Mouse (Mus musculus): Measurements from ENCODE around the gene Cyp3a13.
"Not testable (repeated sequence)": the region's sequence is repeated elsewhere in the genome, so short reads cannot be mapped to it uniquely, and the experiment has no call there.

Cyp3a13 gene

GRCm38 (mm10) chr5:137921532-137921931, at the start of gene Cyp3a13:
Gene Cyp3a13 (minus strand): TSS chr5:137921619.
- in situ Hi-C loops (cut with MboI, MseI) = no loop called here

GRCm38 (mm10) chr5:137966492-137966891, 45.1 kb upstream of the Cyp3a13 start:
- in situ Hi-C loops (cut with MboI, MseI) = no loop called here

- in situ Hi-C loops (cut with MboI, MseI) = loop anchor here (5.0 kb wide), 1 partner anchor 76 kb away; no protein-coding TSS in a partner anchor
Observed at GRCm38 (mm10) chr5:137962945-137963344, 41.5 kb upstream of the Cyp3a13 start, which contains the start of gene Gjc3. Gene Gjc3 (minus strand): TSS chr5:137963098.

- in situ Hi-C loops (cut with MboI, MseI) = no loop called here
Observed at GRCm38 (mm10) chr5:137956404-137956803, 35.0 kb upstream of the Cyp3a13 start.

- in situ Hi-C loops (cut with MboI, MseI) = no loop called here
Observed at GRCm38 (mm10) chr5:137951218-137951617, 29.8 kb upstream of the Cyp3a13 start.

GRCm38 (mm10) chr5:137947303-137947702, 25.9 kb upstream of the Cyp3a13 start:
- in situ Hi-C loops (cut with MboI, MseI) = no loop called here

GRCm38 (mm10) chr5:137943133-137943532, 21.7 kb upstream of the Cyp3a13 start:
- in situ Hi-C loops (cut with MboI, MseI) = no loop called here

GRCm38 (mm10) chr5:137940948-137941347, 19.5 kb upstream of the Cyp3a13 start:
- in situ Hi-C loops (cut with MboI, MseI) = no loop called here

GRCm38 (mm10) chr5:137937238-137937637, 15.8 kb upstream of the Cyp3a13 start:
- in situ Hi-C loops (cut with MboI, MseI) = no loop called here

- in situ Hi-C loops (cut with MboI, MseI) = no loop called here
Observed at GRCm38 (mm10) chr5:137936486-137936885, 15.1 kb upstream of the Cyp3a13 start.

- in situ Hi-C loops (cut with MboI, MseI) = not testable (repeated sequence)
Observed at GRCm38 (mm10) chr5:137933934-137934333, 12.5 kb upstream of the Cyp3a13 start.

GRCm38 (mm10) chr5:137928439-137928838, 7.0 kb upstream of the Cyp3a13 start:
- in situ Hi-C loops (cut with MboI, MseI) = no loop called here

- in situ Hi-C loops (cut with MboI, MseI) = no loop called here
Observed at GRCm38 (mm10) chr5:137922171-137922570, 752 bp upstream of the Cyp3a13 start.

GRCm38 (mm10) chr5:137915550-137915949, 5.9 kb downstream of the Cyp3a13 start:
- in situ Hi-C loops (cut with MboI, MseI) = no loop called here

GRCm38 (mm10) chr5:137914508-137914907, 6.9 kb downstream of the Cyp3a13 start:
- in situ Hi-C loops (cut with MboI, MseI) = no loop called here

GRCm38 (mm10) chr5:137909564-137910262, 11.7 kb downstream of the Cyp3a13 start:
- in situ Hi-C loops (cut with MboI, MseI) = no loop called here

GRCm38 (mm10) chr5:137897812-137898211, 23.6 kb downstream of the Cyp3a13 start:
- in situ Hi-C loops (cut with MboI, MseI) = no loop called here

- in situ Hi-C loops (cut with MboI, MseI) = no loop called here
Observed at GRCm38 (mm10) chr5:137892954-137893353, 28.5 kb downstream of the Cyp3a13 start.

GRCm38 (mm10) chr5:137887666-137888065, 33.8 kb downstream of the Cyp3a13 start:
- in situ Hi-C loops (cut with MboI, MseI) = loop anchor here (5.0 kb wide), 1 partner anchor 75 kb away; the partner anchor contains the start of gene Gjc3

- in situ Hi-C loops (cut with MboI, MseI) = loop anchor here (5.0 kb wide), 1 partner anchor 76 kb away; the partner anchor contains the start of gene Gjc3
Observed at GRCm38 (mm10) chr5:137885894-137886293, 35.5 kb downstream of the Cyp3a13 start.

GRCm38 (mm10) chr5:137883345-137883744, 38.1 kb downstream of the Cyp3a13 start:
- in situ Hi-C loops (cut with MboI, MseI) = no loop called here

GRCm38 (mm10) chr5:137882922-137883321, 38.5 kb downstream of the Cyp3a13 start:
- in situ Hi-C loops (cut with MboI, MseI) = no loop called here

GRCm38 (mm10) chr5:137877860-137878259, 43.6 kb downstream of the Cyp3a13 start:
- in situ Hi-C loops (cut with MboI, MseI) = loop anchor here (5.0 kb wide), 1 partner anchor 76 kb away; no protein-coding TSS in a partner anchor
